Mouse (Mus musculus) brain, embryonic 14.5 days (tissue): ENCODE results near the gene Dppa2.

Experiments used
- CTCF ChIP-seq: fragments of 200-500 bp; IDR thresholded peaks from 2 replicates; pipeline ENCODE4 v1.5.1; 2012; ENCODE audit warnings: inconsistent platforms, mild to moderate bottlenecking, moderate library complexity, borderline replicate concordance; ENCODE audit not compliant: insufficient read depth, insufficient read length; ENCODE audit errors: extremely low read depth
- POLR2A ChIP-seq: fragments of 200-500 bp; IDR thresholded peaks from 2 replicates; pipeline ENCODE4 v1.6.1; 2012; ENCODE audit warnings: mild to moderate bottlenecking, inconsistent platforms, borderline replicate concordance; ENCODE audit not compliant: poor library complexity, insufficient read depth, insufficient read length, severe bottlenecking; ENCODE audit errors: extremely low read depth

GRCm38 (mm10) chr16:48297384-48298136, 6.1 kb upstream of the Dppa2 start:
- no peak for TF ChIP-seq CTCF
- TF ChIP-seq POLR2A: no peak
